Mouse (Mus musculus) MEL (cell line): ENCODE measurements around the gene Col1a1.

Experiments
- BHLHE40 ChIP-seq: IDR thresholded peaks from 2 replicates; pipeline ENCODE4 v1.6.1; 2012; ENCODE audit warnings: low read depth, mild to moderate bottlenecking, inconsistent platforms, low read length, improper control_type of control experiment, borderline replicate concordance
- CTCF ChIP-seq, 3 experiments: IDR thresholded peaks in 2 of 3; conservative IDR thresholded peaks in 1 of 3; 2 replicates each; pipeline ENCODE4 v1.5.1; 2011 to 2012; ENCODE audit warnings: low read length in 3 of 3, low read depth in 2 of 3, mild to moderate bottlenecking in 2 of 3, improper control_type of control experiment in 1 of 3, inconsistent platforms in 1 of 3, mixed read lengths in 1 of 3, moderate library complexity in 1 of 3; ENCODE audit not compliant: control insufficient read depth in 1 of 3, insufficient read depth in 1 of 3, poor library complexity in 1 of 3, severe bottlenecking in 1 of 3
- E2F4 ChIP-seq: IDR thresholded peaks from 2 replicates; pipeline ENCODE4 v1.6.1; 2011; ENCODE audit warnings: low read depth, low read length, improper control_type of control experiment, borderline replicate concordance
- ELF1 ChIP-seq: IDR thresholded peaks from 2 replicates; pipeline ENCODE4 v1.6.1; 2014; ENCODE audit warnings: low read depth, mild to moderate bottlenecking, inconsistent platforms, low read length, improper control_type of control experiment, moderate library complexity
- EP300 ChIP-seq, 2 experiments: IDR thresholded peaks; 2 replicates each; pipeline ENCODE4 v1.6.1; 2011; ENCODE audit warnings: improper control_type of control experiment in 2 of 2, low read length in 2 of 2, low read depth in 1 of 2, mild to moderate bottlenecking in 1 of 2
- HCFC1 ChIP-seq: IDR thresholded peaks from 2 replicates; pipeline ENCODE4 v1.6.1; 2012; ENCODE audit warnings: low read depth, mild to moderate bottlenecking, inconsistent platforms, low read length, improper control_type of control experiment, moderate library complexity
- JUND ChIP-seq: IDR thresholded peaks from 2 replicates; pipeline ENCODE4 v1.6.1; 2011; ENCODE audit warnings: low read depth, mild to moderate bottlenecking, improper control_type of control experiment, low read length
- MEF2A ChIP-seq: IDR thresholded peaks from 2 replicates; pipeline ENCODE4 v1.6.1; 2014; ENCODE audit warnings: low read depth, mild to moderate bottlenecking, inconsistent platforms, low read length, improper control_type of control experiment; ENCODE audit not compliant: poor library complexity, insufficient replicate concordance, severe bottlenecking; ENCODE audit errors: extremely low read depth
- POLR2A ChIP-seq, 2 experiments: IDR thresholded peaks; 2 replicates each; pipeline ENCODE4 v1.6.1; 2011 to 2012; ENCODE audit warnings: low read length in 2 of 2, mild to moderate bottlenecking in 2 of 2, control low read depth in 1 of 2, improper control_type of control experiment in 1 of 2, low read depth in 1 of 2, moderate library complexity in 1 of 2; ENCODE audit not compliant: control insufficient read depth in 1 of 2, insufficient read depth in 1 of 2, poor library complexity in 1 of 2
- RCOR1 ChIP-seq: IDR thresholded peaks from 2 replicates; pipeline ENCODE4 v1.6.1; 2012; ENCODE audit warnings: low read depth, mild to moderate bottlenecking, inconsistent platforms, low read length, improper control_type of control experiment
- TAL1 ChIP-seq: IDR thresholded peaks from 2 replicates; pipeline ENCODE4 v1.6.1; 2012; ENCODE audit warnings: mild to moderate bottlenecking, inconsistent platforms, low read length, moderate library complexity, mixed read lengths
- USF2 ChIP-seq, 2 experiments: IDR thresholded peaks; 2 replicates each; pipeline ENCODE4 v1.6.1; 2011 to 2012; ENCODE audit warnings: improper control_type of control experiment in 2 of 2, low read length in 2 of 2, borderline replicate concordance in 1 of 2, inconsistent platforms in 1 of 2, low read depth in 1 of 2, mild to moderate bottlenecking in 1 of 2; ENCODE audit not compliant: insufficient read depth in 1 of 2
- ZC3H11A ChIP-seq: IDR thresholded peaks from 2 replicates; pipeline ENCODE4 v1.6.1; 2012; ENCODE audit warnings: low read depth, mild to moderate bottlenecking, inconsistent platforms, low read length, improper control_type of control experiment
- ZKSCAN1 ChIP-seq: IDR thresholded peaks from 2 replicates; pipeline ENCODE4 v1.6.1; 2012; ENCODE audit warnings: low read depth, mild to moderate bottlenecking, inconsistent platforms, low read length, improper control_type of control experiment, moderate library complexity

GRCm38 (mm10) chr11:94997596-94997995 is 61.6 kb downstream of the Col1a1 start:
- peak in 1 of 2 experiments; percentile 60; a peak in 2 of 4 replicates for TF ChIP-seq POLR2A (IDR thresholded peaks at IDR 0.05; ENCODE audit: control insufficient read depth in 1 of 2, insufficient read depth in 1 of 2, low read depth in 1 of 2, low read length in 2 of 2, poor library complexity in 1 of 2)
- TF ChIP-seq CTCF (IDR thresholded peaks at IDR 0.05 in 2 of 3, conservative IDR thresholded peaks at IDR 0.05 in 1 of 3; ENCODE audit: control insufficient read depth in 1 of 3, insufficient read depth in 1 of 3, low read depth in 2 of 3, low read length in 3 of 3, poor library complexity in 1 of 3, severe bottlenecking in 1 of 3): no peak
- TF ChIP-seq E2F4: no peak
- no peak for TF ChIP-seq ZC3H11A
- no peak for TF ChIP-seq JUND
- no peak for TF ChIP-seq BHLHE40
- TF ChIP-seq HCFC1: peak; percentile 70
- peak; percentile 88 to 96 for TF ChIP-seq EP300 (IDR thresholded peaks at IDR 0.05; ENCODE audit: low read depth in 1 of 2, low read length in 2 of 2)
- peak; percentile 69; the same call in 1 of the 2 replicates for TF ChIP-seq ELF1
- no peak for TF ChIP-seq MEF2A
- peak; percentile 82 for TF ChIP-seq TAL1
- no peak for TF ChIP-seq USF2 (IDR thresholded peaks at IDR 0.05; ENCODE audit: borderline replicate concordance in 1 of 2, insufficient read depth in 1 of 2, low read depth in 1 of 2, low read length in 2 of 2)
- peak; percentile 76 for TF ChIP-seq RCOR1
- no peak for TF ChIP-seq ZKSCAN1
